Comparison of ENCODE assay signal across 8 mouse cellular contexts in the genomic region with DNA sequence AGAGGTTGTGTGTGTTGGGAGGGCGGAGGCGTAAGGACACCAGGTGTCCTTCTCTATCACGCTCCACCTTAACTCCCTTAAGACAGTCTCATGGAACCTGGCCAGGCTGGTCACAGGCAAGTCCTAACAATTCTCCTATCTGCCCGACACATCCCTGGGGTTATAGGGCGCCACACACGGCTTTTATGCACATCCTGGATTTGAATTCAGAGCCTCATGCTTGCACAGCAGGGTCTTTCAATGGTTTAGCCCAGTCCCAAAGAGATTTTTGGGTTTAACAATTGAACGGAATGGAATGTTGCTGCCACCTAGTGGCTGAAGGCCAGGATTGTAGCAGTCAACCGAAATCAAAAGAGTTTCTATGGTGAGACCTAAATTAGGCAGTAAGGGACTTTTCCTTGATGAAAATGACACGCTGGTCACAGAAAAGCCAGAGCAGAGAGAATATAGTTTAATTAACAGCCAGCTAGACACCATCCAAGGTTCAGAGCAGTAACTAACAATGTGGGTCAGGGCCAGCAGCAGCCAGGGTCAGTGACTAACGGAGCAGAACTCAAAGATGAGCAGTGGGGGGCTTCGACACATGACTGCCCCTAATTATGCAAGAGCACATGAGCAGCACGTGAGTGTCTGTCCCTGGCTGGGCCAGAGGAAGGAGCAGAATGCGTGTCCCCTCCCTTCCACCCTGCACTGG. TPM values are rescaled to one million over a fixed set of nuclear protein-coding genes. Genes with fewer than 3 reads are reported as not detected.
DNase-seq lines count a peak whose midpoint lies in the region; ATAC-seq and TF ChIP-seq lines count a peak whose summit lies in the region.

No protein-coding gene starts in this region.

- TF ChIP-seq CTCF in C2C12 (IDR thresholded peaks at IDR 0.05; ENCODE audit: control insufficient read depth, insufficient read depth, insufficient read length) = peak; percentile 12

- peaks cover 7% of the 10 kb centered on the region for H3K27me3 ChIP-seq in C2C12 (ENCODE audit: control insufficient read depth, insufficient read depth, insufficient read length)
- H3K27me3 ChIP-seq in limb, embryonic 12.5 days = no peaks in the 10 kb centered on the region
- H3K27me3 ChIP-seq in midbrain, embryonic 15.5 days (replicated peaks) = no peaks in the 10 kb centered on the region
- H3K27me3 ChIP-seq in splenic B cell, adult 2 months (ENCODE audit: control insufficient read depth, insufficient read depth, low read length, poor library complexity, severe bottlenecking) = no peaks in the 10 kb centered on the region

- 20% methylated on average over 13 of the region's 13 CpGs for WGBS in limb, embryonic 12.5 days
- WGBS in midbrain, embryonic 15.5 days = 11% methylated on average over 13 of the region's 13 CpGs

- no peaks in the 10 kb centered on the region for H3K9me3 ChIP-seq in limb, embryonic 12.5 days
- no peaks in the 10 kb centered on the region for H3K9me3 ChIP-seq in midbrain, embryonic 15.5 days

- H3K4me3 ChIP-seq in C2C12 (ENCODE audit: insufficient read depth, poor library complexity, severe bottlenecking) = no peak overlapping the region
- no peak overlapping the region for H3K4me3 ChIP-seq in limb, embryonic 12.5 days (replicated peaks)
- H3K4me3 ChIP-seq in midbrain, embryonic 15.5 days = peak overlapping the region; percentile 11; the same call in 1 of the 2 replicates

- no peak overlapping the region for H3ac ChIP-seq in C2C12 (ENCODE audit: control insufficient read depth, insufficient read length, low read depth)

- peak overlapping the region; percentile 33 for H3K4me2 ChIP-seq in limb, embryonic 12.5 days
- H3K4me2 ChIP-seq in midbrain, embryonic 15.5 days = peak overlapping the region; percentile 38

- peak; percentile 74 for ATAC-seq in granulocyte monocyte progenitor cell, adult 5-6 weeks (replicated peaks; ENCODE audit: poor library complexity, severe bottlenecking)
- peak; percentile 70 for ATAC-seq in limb, embryonic 12.5 days (ENCODE audit: insufficient number of reproducible peaks, insufficient read depth, low FRiP score, low TSS enrichment, low read depth)
- peak; percentile 77 for ATAC-seq in midbrain, embryonic 15.5 days (replicated peaks)

- H3K4me1 ChIP-seq in limb, embryonic 12.5 days (replicated peaks) = peaks cover 12% of the 10 kb centered on the region; the same call in 1 of the 2 replicates
- peaks cover 6% of the 10 kb centered on the region for H3K4me1 ChIP-seq in midbrain, embryonic 15.5 days

- H3K27ac ChIP-seq in limb, embryonic 12.5 days = no peak overlapping the region
- 0 out of 2 replicates have a peak overlapping the region, but pooled peaks have one; percentile 20 for H3K27ac ChIP-seq in midbrain, embryonic 15.5 days

- H3K9ac ChIP-seq in limb, embryonic 12.5 days (replicated peaks) = no peak overlapping the region
- H3K9ac ChIP-seq in midbrain, embryonic 15.5 days = no peak overlapping the region

- no peaks in the 10 kb centered on the region for H3K79me2 ChIP-seq in C2C12 (ENCODE audit: control insufficient read depth, insufficient read depth)

- H3K79me3 ChIP-seq in C2C12 (ENCODE audit: low read depth) = no peaks in the 10 kb centered on the region

- peak; percentile 57 for DNase-seq in adrenal gland, adult 2 months
- peak; percentile 57 for DNase-seq in embryo, embryonic 11.5 days (ENCODE audit: low read depth, low spot score)
- DNase-seq in kidney, adult 11 months = peak; percentile 79
- peak; percentile 87 for DNase-seq in splenic B cell, adult 2 months (ENCODE audit: low read depth, low spot score)

- no peaks in the 10 kb centered on the region for H3K36me3 ChIP-seq in C2C12 (ENCODE audit: control insufficient read depth, insufficient read depth)
- H3K36me3 ChIP-seq in limb, embryonic 12.5 days = no peaks in the 10 kb centered on the region
- H3K36me3 ChIP-seq in midbrain, embryonic 15.5 days (replicated peaks) = no peaks in the 10 kb centered on the region
- H3K36me3 ChIP-seq in splenic B cell, adult 2 months (ENCODE audit: control insufficient read depth, insufficient read depth, low read length, poor library complexity, severe bottlenecking) = no peaks in the 10 kb centered on the region

TF ChIP-seq in C2C12, 6 proteins besides CTCF, POLR2A, EP300 and RAD21:
- TF ChIP-seq FOSL1 (IDR thresholded peaks at IDR 0.05; ENCODE audit: insufficient read depth, low read length, poor library complexity, severe bottlenecking) (no peak), CEBPB (IDR thresholded peaks at IDR 0.05; ENCODE audit: low read depth) (no peak), USF1 (IDR thresholded peaks at IDR 0.05; ENCODE audit: low read depth) (no peak), MYOG (IDR thresholded peaks at IDR 0.05; ENCODE audit: control insufficient read depth, extremely low read depth, insufficient read length) (no peak), MAX (IDR thresholded peaks at IDR 0.05) (no peak), MYOD1 (IDR thresholded peaks at IDR 0.05; ENCODE audit: control insufficient read depth, insufficient read length, low read depth) (no peak)

RNA-seq across cellular contexts. Expression of gene Rpia, which starts 13.9 kb away (rescaled TPM):
- polyA plus RNA-seq in C2C12 (2012; fragmentation: generic; extraction: Trizol) = 10.0 TPM
- total RNA-seq in adrenal gland, adult 2 months (2021) = 10 to 100 TPM; 15.6 to 16.8 TPM
- 6.2 and 6.9 TPM in 2 replicates for polyA plus RNA-seq in adrenal gland, adult 2 months (2012; rRNA removed)
- total RNA-seq in granulocyte monocyte progenitor cell, adult 5-6 weeks (2014; fragmentation: Nextera tagmentation) = 67.7 and 90.5 TPM in 2 replicates
- 181 and 207 TPM in 2 replicates for total RNA-seq in granulocyte monocyte progenitor cell, adult 5-6 weeks (2017)
- polyA plus RNA-seq in limb, embryonic 12.5 days (2016; fragmentation: Nextera tagmentation; extraction: Ambion mirVana) = 3.5 TPM in 2 replicates
- 2.6 and 3.0 TPM in 2 replicates for polyA plus RNA-seq in midbrain, embryonic 15.5 days (2015; fragmentation: Nextera tagmentation; extraction: Ambion mirVana)

RNA-seq across cellular contexts. Expression of gene Eif2ak3, which starts 38.3 kb away (rescaled TPM):
- polyA plus RNA-seq in C2C12 (2012; fragmentation: generic; extraction: Trizol) = 4.2 TPM
- 10 to 100 TPM; 18.1 to 21.1 TPM for total RNA-seq in adrenal gland, adult 2 months (2021)
- 11.5 and 13.2 TPM in 2 replicates for polyA plus RNA-seq in adrenal gland, adult 2 months (2012; rRNA removed)
- total RNA-seq in granulocyte monocyte progenitor cell, adult 5-6 weeks (2014; fragmentation: Nextera tagmentation) = 13.1 and 13.6 TPM in 2 replicates
- total RNA-seq in granulocyte monocyte progenitor cell, adult 5-6 weeks (2017) = 21.2 and 24.4 TPM in 2 replicates
- polyA plus RNA-seq in limb, embryonic 12.5 days (2016; fragmentation: Nextera tagmentation; extraction: Ambion mirVana) = 13.0 and 13.6 TPM in 2 replicates
- 14.1 and 14.6 TPM in 2 replicates for polyA plus RNA-seq in midbrain, embryonic 15.5 days (2015; fragmentation: Nextera tagmentation; extraction: Ambion mirVana)
